Mouse (Mus musculus) heart, embryonic 12.5 days (tissue): ENCODE measurements around the gene Slc2a13. TPM values are rescaled to one million over a fixed set of nuclear protein-coding genes. Genes with fewer than 3 reads are reported as not detected.

Source experiments
- ATAC-seq: fragments of 200-750 bp; cut with Nextera tagmentation; 2 replicates; pipeline ENCODE4 v1.8.0; 2017; ENCODE audit warnings: moderate TSS enrichment, moderate library complexity; ENCODE audit not compliant: insufficient number of reproducible peaks, low FRiP score
- H3K27ac ChIP-seq: fragments of 300-500 bp; sonication (generic); 2 replicates; pipeline ENCODE4 v1.5.1; 2016; ENCODE audit warnings: mild to moderate bottlenecking, moderate library complexity; ENCODE audit not compliant: poor library complexity, severe bottlenecking
- H3K27me3 ChIP-seq: fragments of 300-500 bp; sonication (generic); replicated peaks from 2 replicates; pipeline ENCODE4 v1.6.1; 2016; ENCODE audit warnings: mild to moderate bottlenecking, moderate library complexity
- H3K36me3 ChIP-seq: fragments of 300-500 bp; sonication (generic); 2 replicates; pipeline ENCODE4 v1.6.1; 2016; ENCODE audit warnings: mild to moderate bottlenecking, moderate library complexity
- H3K4me1 ChIP-seq: fragments of 300-500 bp; sonication (generic); replicated peaks from 2 replicates; pipeline ENCODE4 v1.6.1; 2016; ENCODE audit warnings: mild to moderate bottlenecking
- H3K4me2 ChIP-seq: fragments of 300-500 bp; sonication (generic); 2 replicates; pipeline ENCODE4 v1.6.1; 2016; ENCODE audit warnings: mild to moderate bottlenecking, moderate library complexity
- H3K4me3 ChIP-seq: fragments of 300-500 bp; sonication (generic); 2 replicates; pipeline ENCODE4 v1.5.1; 2016; ENCODE audit warnings: mild to moderate bottlenecking
- H3K9ac ChIP-seq: fragments of 300-500 bp; sonication (generic); 2 replicates; pipeline ENCODE4 v1.6.1; 2016; ENCODE audit warnings: mild to moderate bottlenecking, moderate library complexity
- H3K9me3 ChIP-seq: fragments of 300-500 bp; sonication (generic); replicated peaks from 2 replicates; pipeline ENCODE4 v1.6.1; 2016; ENCODE audit warnings: mild to moderate bottlenecking, moderate library complexity
- WGBS: fragments of 180-500 bp; shearing (Covaris S2); methylation state at CpG from one replicate; pipeline ENCODE4 v1.1.7; 2016; 5-methylcytosine and 5-hydroxymethylcytosine counted together
- polyA plus RNA-seq: library from polyadenylated mRNA; unstranded; fragments of >200 nt; fragmentation: Nextera tagmentation; extraction: Ambion mirVana; gene quantifications from 2 replicates; pipeline ENCODE4 v1.2.1, GENCODE M21; 2016

Gene Slc2a13
- polyA plus RNA-seq, 1 experiment from 2014 or later: 2.2 TPM

GRCm38 (mm10) chr15:91566784-91567183, 6.3 kb downstream of the Slc2a13 start:
- no peak for ATAC-seq
- Histone ChIP-seq H3K27me3 (peaks cover 12% of the 10 kb centered on the region; the same call in 1 of the 2 replicates), H3K4me2 (no peak overlapping the region), H3K36me3 (no peaks in the 10 kb centered on the region), H3K4me1 (0 out of 2 replicates have a peak, but pooled peaks cover 10% of the 10 kb centered on the region), H3K9ac (no peak overlapping the region), H3K9me3 (no peaks in the 10 kb centered on the region), H3K4me3 (no peak overlapping the region), H3K27ac (no peak overlapping the region)
- WGBS: 82% methylated on average over 8 of the region's 8 CpGs

DNA sequence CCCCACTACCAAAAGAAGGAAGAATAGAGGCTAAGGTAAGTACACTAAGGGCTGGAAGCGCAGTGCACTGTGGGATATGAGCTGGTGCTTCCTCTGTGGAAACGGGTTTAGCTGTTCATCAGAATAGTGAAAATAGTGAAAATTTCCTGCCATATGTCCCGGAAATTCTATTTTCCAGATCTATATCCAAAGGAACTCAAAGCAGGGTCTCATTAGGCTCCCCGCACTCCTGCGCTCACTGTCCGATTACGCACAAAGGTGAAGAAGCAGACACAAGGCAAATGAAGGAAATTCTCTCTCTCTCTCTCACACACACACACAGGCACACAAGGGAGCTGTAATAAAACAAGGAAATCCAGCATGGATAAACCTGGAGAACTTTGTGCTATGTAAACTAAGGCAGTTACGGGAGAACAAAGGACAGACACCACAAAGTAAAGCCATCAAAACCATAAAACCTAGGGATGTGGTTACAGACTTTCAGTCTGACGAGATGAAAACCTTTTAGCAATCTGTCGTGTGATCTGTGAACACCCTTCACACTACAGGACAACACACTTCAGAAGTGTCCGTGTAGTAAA, 7.9 kb downstream of the Slc2a13 start:
- 0 out of 2 replicates have a peak, but pooled peaks cover 9% of the 10 kb centered on the region for H3K4me1 ChIP-seq
- no peak overlapping the region for H3K27ac ChIP-seq
- H3K9me3 ChIP-seq: no peaks in the 10 kb centered on the region
- WGBS: 83% methylated on average over 11 of the region's 11 CpGs
- ATAC-seq: no peak
- H3K36me3 ChIP-seq: no peaks in the 10 kb centered on the region
- no peak overlapping the region for H3K9ac ChIP-seq
- no peaks in the 10 kb centered on the region for H3K27me3 ChIP-seq
- no peak overlapping the region for H3K4me2 ChIP-seq
- H3K4me3 ChIP-seq: no peak overlapping the region

DNA sequence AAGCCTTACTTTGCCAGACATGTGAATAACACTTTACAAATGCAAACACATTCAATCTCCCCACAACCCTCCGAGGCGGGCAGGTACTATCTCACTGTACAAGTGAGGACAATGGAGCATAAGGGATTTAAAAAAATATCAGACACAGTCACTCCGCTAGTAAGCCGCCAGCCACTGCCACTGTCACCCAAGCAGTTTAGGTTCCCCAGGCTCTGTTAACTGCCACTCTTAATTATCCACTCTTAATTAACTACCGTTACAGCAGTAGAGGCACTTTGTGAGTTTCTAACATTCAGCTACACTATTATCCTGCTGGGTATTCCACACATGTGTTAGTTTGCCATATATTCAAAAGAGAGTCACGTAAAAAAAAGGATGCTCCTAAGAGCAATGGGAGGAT, 11.3 kb downstream of the Slc2a13 start:
- Histone ChIP-seq H3K9me3 (no peaks in the 10 kb centered on the region), H3K9ac (no peak overlapping the region), H3K4me2 (no peak overlapping the region), H3K4me3 (no peak overlapping the region), H3K4me1 (0 out of 2 replicates have a peak, but pooled peaks cover 6% of the 10 kb centered on the region), H3K36me3 (no peaks in the 10 kb centered on the region), H3K27ac (no peak overlapping the region), H3K27me3 (no peaks in the 10 kb centered on the region)
- 83% methylated on average over 6 of the region's 6 CpGs for WGBS
- ATAC-seq: no peak

GRCm38 (mm10) chr15:91555336-91555736, 17.7 kb downstream of the Slc2a13 start:
- Histone ChIP-seq H3K27ac (no peak overlapping the region), H3K9ac (no peak overlapping the region), H3K36me3 (no peaks in the 10 kb centered on the region), H3K4me2 (no peak overlapping the region), H3K4me3 (no peak overlapping the region), H3K9me3 (no peaks in the 10 kb centered on the region), H3K27me3 (no peaks in the 10 kb centered on the region), H3K4me1 (no peaks in the 10 kb centered on the region)
- 83% methylated on average over 6 of the region's 6 CpGs for WGBS
- no peak for ATAC-seq

GRCm38 (mm10) chr15:91548586-91549268, 24.3 kb downstream of the Slc2a13 start:
- 72% methylated on average over 12 of the region's 12 CpGs for WGBS
- Histone ChIP-seq H3K4me1 (no peaks in the 10 kb centered on the region), H3K27me3 (no peaks in the 10 kb centered on the region), H3K36me3 (no peaks in the 10 kb centered on the region), H3K4me3 (no peak overlapping the region), H3K9me3 (peaks cover 5% of the 10 kb centered on the region; the same call in 1 of the 2 replicates), H3K27ac (no peak overlapping the region), H3K4me2 (no peak overlapping the region), H3K9ac (no peak overlapping the region)
- ATAC-seq: no peak

DNA sequence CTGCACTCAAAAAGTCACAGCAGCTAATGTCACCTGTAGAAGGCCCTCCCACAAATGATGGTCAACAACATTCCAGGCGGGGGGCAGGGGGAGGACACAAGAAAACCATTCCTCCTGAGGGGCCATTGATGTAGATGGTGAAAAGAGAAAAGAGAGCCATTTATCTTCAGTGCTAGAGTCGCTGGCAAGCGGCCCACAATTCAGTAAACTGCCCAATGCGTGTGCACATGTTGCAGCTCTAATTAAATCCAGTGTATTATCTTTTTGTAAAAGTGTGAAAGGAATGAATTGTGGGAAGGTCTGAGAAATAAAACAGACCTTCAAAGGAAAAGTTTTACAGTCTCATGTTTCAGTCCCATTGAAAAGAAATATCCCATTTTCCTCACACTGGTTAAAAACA, 28.5 kb downstream of the Slc2a13 start:
- Histone ChIP-seq H3K27ac (no peak overlapping the region), H3K27me3 (no peaks in the 10 kb centered on the region), H3K4me3 (no peak overlapping the region), H3K9ac (no peak overlapping the region), H3K4me2 (no peak overlapping the region), H3K4me1 (no peaks in the 10 kb centered on the region), H3K9me3 (peaks cover 5% of the 10 kb centered on the region; the same call in 1 of the 2 replicates), H3K36me3 (no peaks in the 10 kb centered on the region)
- ATAC-seq: no peak
- 77% methylated on average over 4 of the region's 4 CpGs for WGBS

DNA sequence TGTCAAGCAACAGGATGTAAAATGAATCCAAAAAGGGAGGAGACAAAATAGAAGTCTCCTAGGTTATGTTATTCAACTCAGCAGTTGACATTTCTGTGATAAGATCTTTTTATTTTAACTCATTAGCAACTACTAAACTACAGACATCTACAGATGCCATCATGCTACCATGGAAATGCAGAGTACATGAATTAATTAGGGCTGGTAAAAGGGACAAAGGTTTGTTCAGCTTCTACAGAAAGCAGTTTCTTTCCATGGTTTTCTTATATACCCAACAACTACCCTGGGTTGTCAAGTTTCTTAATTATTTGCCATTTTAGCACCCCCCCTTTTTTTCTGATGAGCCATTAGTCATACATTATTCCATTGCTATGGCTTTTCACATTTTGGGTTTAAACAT, 34.6 kb downstream of the Slc2a13 start:
- H3K4me1 ChIP-seq: no peaks in the 10 kb centered on the region
- H3K4me3 ChIP-seq: no peak overlapping the region
- no peak for ATAC-seq
- H3K27ac ChIP-seq: no peak overlapping the region
- H3K9ac ChIP-seq: no peak overlapping the region
- no peak overlapping the region for H3K4me2 ChIP-seq
- H3K27me3 ChIP-seq: no peaks in the 10 kb centered on the region
- no peaks in the 10 kb centered on the region for H3K36me3 ChIP-seq
- no peaks in the 10 kb centered on the region for H3K9me3 ChIP-seq

DNA sequence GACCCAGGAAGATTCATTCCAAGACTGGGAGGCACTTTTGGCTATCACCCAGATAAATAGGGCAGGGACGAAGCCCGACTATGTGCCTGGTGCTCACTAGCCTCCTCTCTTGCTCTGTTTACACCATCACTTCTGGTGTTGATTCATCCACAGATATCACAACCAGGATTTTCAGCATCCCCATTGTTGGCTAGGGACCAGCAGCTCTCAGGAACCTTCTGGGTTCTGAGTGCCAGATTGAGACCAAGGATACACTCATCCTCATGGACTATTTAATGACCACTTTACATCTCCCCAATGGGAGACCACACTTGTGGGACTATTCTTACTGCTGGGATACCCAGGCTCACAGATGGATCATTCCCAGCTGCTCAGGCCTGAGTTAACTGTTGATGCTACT, 46.2 kb downstream of the Slc2a13 start:
- Histone ChIP-seq H3K4me3 (no peak overlapping the region), H3K4me1 (no peaks in the 10 kb centered on the region; the same call in 1 of the 2 replicates), H3K36me3 (no peaks in the 10 kb centered on the region), H3K9me3 (no peaks in the 10 kb centered on the region), H3K9ac (no peak overlapping the region), H3K27me3 (no peaks in the 10 kb centered on the region), H3K27ac (no peak overlapping the region), H3K4me2 (no peak overlapping the region)
- ATAC-seq: no peak
- 75% methylated on average over 2 of the region's 2 CpGs for whole genome bisulfite sequencing

DNA sequence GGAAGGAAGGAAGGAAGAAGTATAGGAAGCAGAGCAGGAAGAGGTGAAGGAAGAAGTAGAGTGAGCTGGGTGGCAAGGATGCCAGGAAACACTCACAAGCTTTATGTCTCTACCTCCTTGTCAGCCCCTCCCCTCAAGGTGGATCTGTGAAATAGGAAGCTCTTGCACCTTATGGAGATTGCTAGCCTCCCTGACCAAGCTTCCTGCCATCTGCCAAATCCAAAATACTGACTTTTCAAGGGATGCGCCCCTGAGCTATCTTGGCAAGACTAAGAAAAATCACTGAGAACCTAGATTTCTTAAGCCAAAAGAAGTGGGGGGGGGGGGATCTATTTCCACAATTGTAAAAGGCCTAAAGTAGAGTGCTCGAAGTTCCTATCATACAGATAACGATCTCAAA, 46.9 kb downstream of the Slc2a13 start:
- Histone ChIP-seq H3K27me3 (no peaks in the 10 kb centered on the region), H3K27ac (no peak overlapping the region), H3K4me3 (no peak overlapping the region), H3K4me1 (no peaks in the 10 kb centered on the region), H3K36me3 (no peaks in the 10 kb centered on the region), H3K9ac (no peak overlapping the region), H3K4me2 (no peak overlapping the region), H3K9me3 (no peaks in the 10 kb centered on the region)
- ATAC-seq: no peak
- WGBS: 76% methylated on average over 3 of the region's 3 CpGs

- no peak overlapping the region for H3K27ac ChIP-seq
- ATAC-seq: no peak
- H3K27me3 ChIP-seq: no peaks in the 10 kb centered on the region
- no peak overlapping the region for H3K9ac ChIP-seq
- no peaks in the 10 kb centered on the region; the same call in 1 of the 2 replicates for H3K4me1 ChIP-seq
- WGBS: 74% methylated on average over 10 of the region's 10 CpGs
- no peaks in the 10 kb centered on the region for H3K9me3 ChIP-seq
- no peak overlapping the region for H3K4me3 ChIP-seq
- H3K36me3 ChIP-seq: no peaks in the 10 kb centered on the region
- H3K4me2 ChIP-seq: no peak overlapping the region
Measured at GRCm38 (mm10) chr15:91524451-91524850, 48.6 kb downstream of the Slc2a13 start.

- ATAC-seq: no peak
- no peak overlapping the region for H3K27ac ChIP-seq
- H3K4me1 ChIP-seq: no peaks in the 10 kb centered on the region
- no peak overlapping the region for H3K9ac ChIP-seq
- no peaks in the 10 kb centered on the region for H3K9me3 ChIP-seq
- no peak overlapping the region for H3K4me2 ChIP-seq
- H3K4me3 ChIP-seq: no peak overlapping the region
- H3K36me3 ChIP-seq: no peaks in the 10 kb centered on the region
- no peaks in the 10 kb centered on the region for H3K27me3 ChIP-seq
- 76% methylated on average over 6 of the region's 6 CpGs for WGBS
Measured at GRCm38 (mm10) chr15:91503291-91503690, 69.8 kb downstream of the Slc2a13 start.

DNA sequence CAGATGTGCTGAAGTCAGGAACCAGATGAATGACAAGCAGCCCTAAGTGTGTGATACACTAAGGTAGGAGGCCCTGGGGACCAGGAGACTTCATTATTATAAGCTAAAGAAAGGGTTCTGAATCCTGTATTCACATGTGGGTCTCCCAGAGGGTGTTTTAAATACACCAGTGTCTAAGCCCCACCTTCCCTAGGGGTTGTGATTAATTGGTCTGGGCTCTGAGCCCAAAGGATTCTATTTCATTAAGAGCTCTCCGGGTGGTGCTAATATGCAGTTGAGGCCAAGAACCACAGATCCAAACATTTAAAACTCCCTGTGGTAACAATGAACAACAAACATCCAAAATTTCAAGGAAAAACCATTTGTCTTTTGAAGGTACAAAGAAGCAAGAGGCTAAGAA, 70.4 kb downstream of the Slc2a13 start:
- no peak for ATAC-seq
- H3K4me2 ChIP-seq: no peak overlapping the region
- no peaks in the 10 kb centered on the region for H3K4me1 ChIP-seq
- no peak overlapping the region for H3K27ac ChIP-seq
- H3K9me3 ChIP-seq: no peaks in the 10 kb centered on the region
- no peak overlapping the region for H3K4me3 ChIP-seq
- 48% methylated on average over 1 of the region's 1 CpGs for WGBS
- H3K36me3 ChIP-seq: no peaks in the 10 kb centered on the region
- H3K27me3 ChIP-seq: no peaks in the 10 kb centered on the region
- H3K9ac ChIP-seq: no peak overlapping the region
